Mouse (Mus musculus) erythroblast, embryonic 14.5 days (primary cell): ENCODE results near the gene Usf1.

ENCODE experiments used
- GATA1 ChIP-seq: IDR thresholded peaks from 2 replicates; pipeline ENCODE4 v1.6.1; 2012; ENCODE audit warnings: low read length, inconsistent platforms, mixed read lengths
- TAL1 ChIP-seq: IDR thresholded peaks from 3 replicates; pipeline ENCODE4 v1.6.1; 2012; ENCODE audit warnings: low read length, inconsistent platforms, mixed read lengths

- TF ChIP-seq GATA1 (no peak), TAL1 (no peak)
Observed at GRCm38 (mm10) chr1:171424638-171425037, 13.5 kb downstream of the Usf1 start.
